Mouse (Mus musculus) forebrain, embryonic 14.5 days (tissue): Measurements from ENCODE around the gene Casp7. TPM values are rescaled to one million over a fixed set of nuclear protein-coding genes. Genes with fewer than 3 reads are reported as not detected.
A peak's percentile ranks its signal among the peaks of the same experiment; 100 is the strongest.

Experiments used
- ATAC-seq: fragments of 200-750 bp; cut with Nextera tagmentation; 2 replicates; pipeline ENCODE4 v1.8.0; 2017; ENCODE audit warnings: mild to moderate bottlenecking, moderate library complexity
- DNase-seq: peaks from one replicate; pipeline ENCODE4 v3.0.0-alpha.2; 2015; ENCODE audit warnings: low spot score
- H3K27ac ChIP-seq: fragments of 300-500 bp; sonication (generic); 2 replicates; pipeline ENCODE4 v1.5.1; 2014; ENCODE audit warnings: low read depth, mild to moderate bottlenecking, control low read depth, low read length, moderate library complexity
- H3K27me3 ChIP-seq: fragments of 300-500 bp; sonication (generic); replicated peaks from 2 replicates; pipeline ENCODE4 v1.6.1; 2014; ENCODE audit warnings: low read length, control low read depth, mixed read lengths; ENCODE audit not compliant: control insufficient read depth, insufficient read depth
- H3K36me3 ChIP-seq: fragments of 300-500 bp; sonication (generic); 2 replicates; pipeline ENCODE4 v1.6.1; 2014; ENCODE audit warnings: low read length, control low read depth; ENCODE audit not compliant: control insufficient read depth, insufficient read depth
- H3K4me1 ChIP-seq: fragments of 300-500 bp; sonication (generic); 2 replicates; pipeline ENCODE4 v1.6.1; 2014; ENCODE audit warnings: antibody characterized with exemption, low read length, control low read depth; ENCODE audit not compliant: control insufficient read depth, insufficient read depth
- H3K4me2 ChIP-seq: fragments of 300-500 bp; sonication (generic); 2 replicates; pipeline ENCODE4 v1.6.1; 2014; ENCODE audit warnings: mild to moderate bottlenecking, control low read depth, low read length
- H3K4me3 ChIP-seq: fragments of 300-500 bp; sonication (generic); 2 replicates; pipeline ENCODE4 v1.5.1; 2014; ENCODE audit warnings: low read depth, low read length, control low read depth
- H3K9ac ChIP-seq: fragments of 300-500 bp; sonication (generic); 2 replicates; pipeline ENCODE4 v1.6.1; 2014; ENCODE audit warnings: mild to moderate bottlenecking, low read length, control low read depth, moderate library complexity
- H3K9me3 ChIP-seq: fragments of 300-500 bp; sonication (generic); replicated peaks from 2 replicates; pipeline ENCODE4 v1.6.1; 2016; ENCODE audit warnings: low read length, control low read depth, mixed read lengths; ENCODE audit not compliant: control insufficient read depth
- WGBS: fragments of 180-500 bp; shearing (Covaris S2); extraction: QIAGEN DNeasy Blood & Tissue Kit; methylation state at CpG from one replicate; pipeline ENCODE4 v1.1.7; 2014; 5-methylcytosine and 5-hydroxymethylcytosine counted together
- polyA plus RNA-seq: library from polyadenylated mRNA; unstranded; fragments of >200 nt; fragmentation: Nextera tagmentation; extraction: Ambion mirVana; gene quantifications from 2 replicates; pipeline ENCODE4 v1.2.1, GENCODE M21; 2014

The Casp7 gene
- polyA plus RNA-seq, 1 experiment from 2014 or later, result 13.1 TPM

- H3K4me2 ChIP-seq, result no peak overlapping the region
- no peaks in the 10 kb centered on the region for H3K36me3 ChIP-seq
- no peak overlapping the region for H3K27ac ChIP-seq
- WGBS, result 87% methylated on average over 6 of the region's 6 CpGs
- no peak overlapping the region for H3K9ac ChIP-seq
- peaks cover 2% of the 10 kb centered on the region; the same call in 1 of the 2 replicates for H3K4me1 ChIP-seq
- ATAC-seq (no peak), DNase-seq (no peak)
- H3K27me3 ChIP-seq, result 0 out of 2 replicates have a peak, but pooled peaks cover 9% of the 10 kb centered on the region
- H3K9me3 ChIP-seq, result no peaks in the 10 kb centered on the region
- H3K4me3 ChIP-seq, result no peak overlapping the region
Observed at GRCm38 (mm10) chr19:56391307-56392046, 5.5 kb upstream of the Casp7 start.

- no peak for DNase-seq
- no peak overlapping the region for H3K4me2 ChIP-seq
- 81% methylated on average over 9 of the region's 9 CpGs for WGBS
- no peak overlapping the region for H3K27ac ChIP-seq
- H3K36me3 ChIP-seq, result no peaks in the 10 kb centered on the region
- no peaks in the 10 kb centered on the region for H3K9me3 ChIP-seq
- no peak overlapping the region for H3K9ac ChIP-seq
- no peak overlapping the region for H3K4me3 ChIP-seq
- H3K27me3 ChIP-seq, result 0 out of 2 replicates have a peak, but pooled peaks cover 9% of the 10 kb centered on the region
- H3K4me1 ChIP-seq, result peaks cover 7% of the 10 kb centered on the region; the same call in 1 of the 2 replicates
- no peak for ATAC-seq
Observed at GRCm38 (mm10) chr19:56393311-56393866, 3.5 kb upstream of the Casp7 start.

GRCm38 (mm10) chr19:56395183-56395935 is 1.6 kb upstream of the Casp7 start:
- peaks cover 7% of the 10 kb centered on the region; the same call in 1 of the 2 replicates for H3K4me1 ChIP-seq
- H3K27ac ChIP-seq, result no peak overlapping the region
- no peak overlapping the region for H3K4me3 ChIP-seq
- H3K36me3 ChIP-seq, result no peaks in the 10 kb centered on the region
- no peak overlapping the region for H3K4me2 ChIP-seq
- H3K9ac ChIP-seq, result no peak overlapping the region
- 87% methylated on average over 16 of the region's 16 CpGs for WGBS
- DNase-seq (no peak), ATAC-seq (no peak)
- 0 out of 2 replicates have a peak, but pooled peaks cover 9% of the 10 kb centered on the region for H3K27me3 ChIP-seq
- no peaks in the 10 kb centered on the region for H3K9me3 ChIP-seq

- H3K4me1 ChIP-seq, result peaks cover 7% of the 10 kb centered on the region; the same call in 1 of the 2 replicates
- H3K9me3 ChIP-seq, result no peaks in the 10 kb centered on the region
- H3K27ac ChIP-seq, result no peak overlapping the region
- no peak for ATAC-seq
- H3K4me2 ChIP-seq, result peak overlapping the region; percentile 98
- H3K27me3 ChIP-seq, result 0 out of 2 replicates have a peak, but pooled peaks cover 9% of the 10 kb centered on the region
- no peak for DNase-seq
- peak overlapping the region; percentile 49; the same call in 1 of the 2 replicates for H3K4me3 ChIP-seq
- H3K9ac ChIP-seq, result peak overlapping the region; percentile 72
- WGBS, result 44% methylated on average over 12 of the region's 12 CpGs
- H3K36me3 ChIP-seq, result no peaks in the 10 kb centered on the region
Observed at GRCm38 (mm10) chr19:56396227-56396626, 702 bp upstream of the Casp7 start.

- 72% methylated on average over 11 of the region's 11 CpGs for WGBS
- peak overlapping the region; percentile 49 for H3K4me3 ChIP-seq
- peak overlapping the region; percentile 72 for H3K9ac ChIP-seq
- H3K36me3 ChIP-seq, result no peaks in the 10 kb centered on the region
- H3K9me3 ChIP-seq, result no peaks in the 10 kb centered on the region
- H3K27me3 ChIP-seq, result 0 out of 2 replicates have a peak, but pooled peaks cover 9% of the 10 kb centered on the region
- H3K27ac ChIP-seq, result no peak overlapping the region
- H3K4me1 ChIP-seq, result peaks cover 7% of the 10 kb centered on the region; the same call in 1 of the 2 replicates
- ATAC-seq (no peak), DNase-seq (no peak)
- peak overlapping the region; percentile 98 for H3K4me2 ChIP-seq
Observed at GRCm38 (mm10) chr19:56397663-56398527, 966 bp downstream of the Casp7 start.

- Histone ChIP-seq H3K36me3 (no peaks in the 10 kb centered on the region), H3K27me3 (0 out of 2 replicates have a peak, but pooled peaks cover 9% of the 10 kb centered on the region), H3K9me3 (no peaks in the 10 kb centered on the region), H3K27ac (no peak overlapping the region), H3K4me2 (no peak overlapping the region), H3K4me3 (no peak overlapping the region), H3K4me1 (peaks cover 7% of the 10 kb centered on the region; the same call in 1 of the 2 replicates), H3K9ac (no peak overlapping the region)
- DNase-seq (no peak), ATAC-seq (no peak)
Observed at GRCm38 (mm10) chr19:56398528-56398795, 1.5 kb downstream of the Casp7 start.

GRCm38 (mm10) chr19:56400200-56400599 is 3.3 kb downstream of the Casp7 start:
- H3K9ac ChIP-seq, result no peak overlapping the region
- peaks cover 7% of the 10 kb centered on the region; the same call in 1 of the 2 replicates for H3K4me1 ChIP-seq
- no peak overlapping the region for H3K27ac ChIP-seq
- no peak overlapping the region for H3K4me3 ChIP-seq
- H3K27me3 ChIP-seq, result 0 out of 2 replicates have a peak, but pooled peaks cover 9% of the 10 kb centered on the region
- WGBS, result 51% methylated on average over 14 of the region's 14 CpGs
- H3K9me3 ChIP-seq, result no peaks in the 10 kb centered on the region
- ATAC-seq (no peak), DNase-seq (no peak)
- no peaks in the 10 kb centered on the region for H3K36me3 ChIP-seq
- H3K4me2 ChIP-seq, result no peak overlapping the region

GRCm38 (mm10) chr19:56401864-56402263 is 4.9 kb downstream of the Casp7 start:
- no peak overlapping the region for H3K4me2 ChIP-seq
- DNase-seq (peak; percentile 63), ATAC-seq (no peak; the same call in 1 of the 2 replicates)
- H3K27ac ChIP-seq, result no peak overlapping the region
- H3K4me1 ChIP-seq, result peaks cover 2% of the 10 kb centered on the region; the same call in 1 of the 2 replicates
- no peak overlapping the region for H3K9ac ChIP-seq
- no peaks in the 10 kb centered on the region for H3K27me3 ChIP-seq
- no peak overlapping the region for H3K4me3 ChIP-seq
- 65% methylated on average over 6 of the region's 6 CpGs for WGBS
- H3K9me3 ChIP-seq, result no peaks in the 10 kb centered on the region
- H3K36me3 ChIP-seq, result no peaks in the 10 kb centered on the region
